Mouse (Mus musculus): ENCODE measurements around the gene Ropn1l. TPM values are rescaled to one million over a fixed set of nuclear protein-coding genes. Genes with fewer than 3 reads are reported as not detected.
A peak's percentile ranks its signal among the peaks of the same experiment; 100 is the strongest.

Ropn1l gene
- 5.3 and 8.2 TPM in 2 replicates for polyA plus RNA-seq (2012; rRNA removed)

- no peak for DNase-seq (ENCODE audit: low read depth)
Observed at GRCm38 (mm10) chr15:31453098-31453916, at the start of gene Ropn1l. Ropn1l (minus strand) TSS chr15:31453737.

GRCm38 (mm10) chr15:31502996-31503395 is 49.5 kb upstream of the Ropn1l start:
- DNase-seq (ENCODE audit: low read depth): no peak

- DNase-seq (ENCODE audit: low read depth): no peak
Observed at GRCm38 (mm10) chr15:31502313-31502712, 48.8 kb upstream of the Ropn1l start.

DNA sequence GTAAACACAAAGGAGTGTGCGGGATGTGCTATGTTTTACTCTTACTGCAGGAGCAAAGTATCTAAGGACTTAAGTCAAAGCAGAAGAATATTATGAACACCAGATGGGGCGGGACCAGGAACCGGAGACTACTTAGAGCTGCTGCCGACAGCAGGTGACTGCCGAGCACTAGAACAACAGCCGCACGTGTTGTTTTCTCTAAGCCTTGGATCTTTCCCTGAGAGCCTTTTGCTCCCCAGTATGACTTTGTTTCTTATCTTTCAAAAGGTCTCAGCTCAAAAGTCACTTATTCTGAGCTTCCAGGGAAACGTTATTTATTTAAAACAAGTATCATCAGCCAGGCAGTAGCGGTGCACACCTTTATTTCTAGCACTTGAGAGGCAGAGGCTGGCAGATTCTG is 41.3 kb upstream of the Ropn1l start:
- no peak for DNase-seq (ENCODE audit: low read depth)

DNA sequence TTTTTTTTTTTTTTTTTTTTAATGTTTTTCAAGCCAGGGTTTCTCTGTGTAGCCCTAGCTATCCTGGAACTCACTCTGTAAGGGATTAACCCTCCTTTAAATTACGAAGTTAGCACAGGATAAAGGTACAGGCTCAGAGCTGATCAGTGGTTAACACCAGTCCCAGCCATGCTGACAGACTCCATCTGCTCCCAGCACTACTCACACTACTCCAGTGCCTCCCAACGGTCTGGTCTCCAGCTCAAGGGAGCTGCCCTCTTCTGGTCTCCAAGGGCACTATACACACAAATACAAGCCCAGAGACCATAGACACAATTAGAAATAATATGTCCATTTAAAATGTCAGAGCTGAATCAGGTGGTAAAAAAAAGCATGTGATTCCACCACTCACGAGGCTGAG is 40.8 kb upstream of the Ropn1l start:
- no peak for DNase-seq (ENCODE audit: low read depth)

DNA sequence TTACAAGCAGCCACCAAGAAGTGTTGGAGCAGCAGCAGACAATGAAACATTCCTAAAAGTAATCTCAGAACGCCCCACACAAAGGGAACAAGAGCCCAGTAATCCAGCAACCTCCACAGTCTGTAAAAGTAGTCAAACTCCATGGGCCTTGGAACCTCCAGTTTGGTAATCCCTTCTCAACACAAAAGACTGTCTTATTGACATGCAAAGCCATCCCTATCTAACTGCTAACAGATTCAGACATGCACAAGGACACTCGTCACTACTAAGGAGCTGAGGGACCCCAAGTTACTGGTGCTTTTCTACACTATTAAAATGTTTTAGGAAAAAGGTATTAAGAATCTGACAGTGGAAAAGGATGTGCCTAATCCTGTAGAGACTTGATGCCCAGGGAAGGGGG is 33.9 kb upstream of the Ropn1l start:
- no peak for DNase-seq (ENCODE audit: low read depth)

DNA sequence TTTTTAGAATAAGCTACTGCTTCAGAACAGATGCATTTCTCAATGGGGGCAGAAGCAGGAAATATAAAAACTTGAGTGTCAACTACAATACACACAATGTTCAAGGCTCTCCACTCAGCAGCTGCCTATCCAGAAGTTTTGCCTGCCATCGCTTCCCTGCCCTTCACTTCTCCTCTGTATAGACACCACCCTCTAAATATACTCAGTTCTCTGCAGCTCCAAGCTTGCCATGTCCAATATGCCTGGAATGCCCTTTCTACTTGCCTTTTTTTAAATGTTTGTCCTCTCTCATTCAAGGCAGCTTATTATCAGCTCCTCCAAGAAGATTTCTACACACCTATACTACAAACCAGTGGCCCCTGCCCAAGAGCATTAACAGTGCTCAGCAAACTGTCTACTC is 23.1 kb upstream of the Ropn1l start:
- DNase-seq (ENCODE audit: low read depth): no peak

DNA sequence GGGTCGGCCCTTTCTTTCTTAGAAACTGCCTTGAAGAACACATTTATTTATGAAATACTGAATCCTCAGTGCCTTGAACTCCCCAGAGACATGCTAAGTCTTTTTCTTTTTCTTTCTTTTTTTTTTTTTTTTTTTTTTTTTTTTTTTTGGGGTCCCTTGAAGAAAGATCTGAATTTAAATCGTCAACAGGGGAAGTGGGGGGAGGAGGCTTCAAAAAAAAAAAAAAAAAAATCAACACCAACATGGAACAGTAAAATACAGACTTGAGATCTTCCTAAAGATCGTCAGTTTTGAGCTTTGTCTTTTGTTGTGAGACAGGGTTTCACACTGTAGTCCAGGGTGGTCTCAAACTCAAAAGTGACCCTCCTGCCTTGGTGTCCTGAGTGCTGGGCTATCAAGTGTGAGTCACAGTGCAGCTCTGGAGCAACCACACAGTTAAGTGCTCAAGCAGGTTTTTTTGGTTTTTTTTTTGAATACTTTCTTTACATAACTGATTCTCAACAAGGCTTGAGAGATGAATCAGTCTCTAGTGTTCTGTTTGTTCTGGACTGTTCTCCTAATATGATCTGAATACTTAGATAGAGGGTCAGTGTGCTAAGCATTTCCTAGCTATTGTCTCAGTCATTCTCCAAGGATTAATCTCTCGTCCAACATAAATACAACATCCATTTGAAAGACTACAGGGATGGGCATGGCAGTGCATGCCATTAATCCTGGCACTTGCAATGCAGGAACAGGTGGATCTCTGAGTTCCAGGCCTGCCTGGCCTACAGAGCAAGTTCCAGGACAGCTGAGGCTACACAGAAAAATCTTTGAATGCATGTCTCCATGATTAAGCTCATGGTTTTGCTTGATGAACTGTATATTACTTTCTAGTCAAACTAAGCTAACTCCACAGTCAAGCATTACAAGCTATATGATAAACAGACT is 19.4 kb upstream of the Ropn1l start:
- peak; percentile 94 for DNase-seq (ENCODE audit: low read depth)

GRCm38 (mm10) chr15:31471529-31471928 is 18.0 kb upstream of the Ropn1l start:
- DNase-seq (ENCODE audit: low read depth): no peak

DNA sequence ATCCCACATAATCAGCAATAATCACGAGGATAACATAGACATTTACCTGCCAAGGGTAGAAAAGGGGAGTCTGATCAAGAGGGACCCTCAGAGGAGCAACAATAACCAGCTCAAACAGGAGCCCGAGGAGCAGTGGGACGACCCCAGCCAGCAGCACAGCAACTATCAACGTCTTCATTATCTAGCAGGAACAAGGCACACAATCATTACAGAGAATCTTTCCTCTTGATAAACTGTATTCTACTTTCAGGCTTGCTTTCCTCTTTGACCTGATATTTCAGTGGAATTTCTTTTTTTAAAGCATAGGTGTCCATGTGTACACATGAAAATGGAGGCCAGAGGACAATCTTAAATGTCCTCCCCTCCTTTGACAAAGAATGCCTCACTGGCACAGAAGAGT is 16.0 kb upstream of the Ropn1l start:
- DNase-seq (ENCODE audit: low read depth): no peak

GRCm38 (mm10) chr15:31468806-31469205 is 15.3 kb upstream of the Ropn1l start:
- DNase-seq (ENCODE audit: low read depth): no peak

DNA sequence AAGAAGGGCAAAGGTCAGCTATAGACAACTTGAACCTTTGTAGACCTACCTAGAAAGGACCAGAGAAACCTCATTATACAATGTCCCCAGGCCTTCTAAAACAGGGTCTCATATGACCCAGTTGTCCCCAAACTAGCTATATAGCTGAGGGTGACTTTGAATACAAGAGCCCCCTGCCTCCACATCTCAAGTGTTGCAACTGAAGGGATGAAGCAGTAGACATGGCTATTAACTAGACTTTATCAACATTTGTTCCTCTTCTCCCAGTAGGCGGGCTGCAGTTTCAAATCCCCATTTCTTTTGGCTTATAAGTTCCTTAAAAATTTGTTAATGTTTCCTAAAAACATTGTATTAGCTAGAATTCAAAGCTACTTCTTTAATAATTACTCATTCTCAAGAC is 13.2 kb upstream of the Ropn1l start:
- no peak for DNase-seq (ENCODE audit: low read depth)

DNA sequence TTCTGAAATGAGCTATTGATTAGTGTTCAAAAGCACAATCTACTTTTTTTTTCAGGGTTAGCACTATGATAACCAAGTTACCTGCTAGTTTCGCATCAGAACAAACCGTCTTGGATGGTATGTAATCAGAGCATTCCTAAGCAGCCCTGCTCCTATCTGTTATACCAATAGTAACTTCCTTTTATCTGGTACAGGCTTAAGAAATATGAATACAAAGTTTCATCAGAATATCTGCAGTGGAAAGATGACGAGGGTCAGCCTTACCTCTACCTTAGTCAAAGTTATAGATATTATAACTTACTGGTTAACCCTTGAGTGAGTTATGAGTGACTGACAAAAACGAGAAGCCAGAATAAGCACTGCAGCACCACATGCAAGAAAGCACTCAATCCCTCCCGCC is 12.8 kb upstream of the Ropn1l start:
- DNase-seq (ENCODE audit: low read depth): no peak

DNA sequence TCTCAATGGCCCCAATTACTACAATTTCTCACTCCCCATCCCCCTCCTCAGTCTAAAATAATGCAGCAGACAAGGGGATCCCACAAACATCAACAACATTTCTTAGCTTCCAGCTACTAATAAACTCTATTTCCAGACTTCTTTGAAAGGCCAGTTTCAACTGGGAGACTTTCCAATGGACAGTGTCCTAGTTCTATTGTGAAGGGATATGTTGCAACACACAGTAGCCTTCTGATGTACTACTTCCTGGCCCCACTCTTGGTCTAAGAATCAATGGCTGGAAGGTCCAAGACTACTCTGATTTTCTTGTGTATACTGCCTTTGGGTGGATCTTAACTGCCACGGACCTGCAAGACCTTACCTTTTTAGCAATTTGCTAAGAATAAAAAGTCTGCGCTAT is 12.3 kb upstream of the Ropn1l start:
- DNase-seq (ENCODE audit: low read depth): no peak

DNA sequence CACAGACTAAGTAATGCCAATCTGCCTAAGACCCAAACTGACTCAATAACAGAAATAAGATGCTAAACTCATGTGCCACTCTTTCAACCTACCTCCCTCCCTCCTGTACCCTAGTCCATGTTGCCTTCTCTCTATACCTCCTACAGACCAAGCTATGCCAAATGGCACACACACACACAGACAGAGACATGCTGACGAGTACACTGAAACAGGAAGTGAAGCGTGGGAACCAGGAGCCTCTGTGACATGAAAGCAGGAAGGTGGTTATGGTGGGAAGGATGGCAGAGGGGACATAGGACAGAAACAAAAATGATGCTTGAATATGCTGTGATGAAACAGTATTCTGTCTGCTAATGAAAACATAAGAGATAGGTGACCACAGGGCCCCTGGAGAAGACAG is 7.0 kb upstream of the Ropn1l start:
- DNase-seq (ENCODE audit: low read depth): no peak

GRCm38 (mm10) chr15:31458081-31458480 is 4.5 kb upstream of the Ropn1l start:
- no peak for DNase-seq (ENCODE audit: low read depth)

DNA sequence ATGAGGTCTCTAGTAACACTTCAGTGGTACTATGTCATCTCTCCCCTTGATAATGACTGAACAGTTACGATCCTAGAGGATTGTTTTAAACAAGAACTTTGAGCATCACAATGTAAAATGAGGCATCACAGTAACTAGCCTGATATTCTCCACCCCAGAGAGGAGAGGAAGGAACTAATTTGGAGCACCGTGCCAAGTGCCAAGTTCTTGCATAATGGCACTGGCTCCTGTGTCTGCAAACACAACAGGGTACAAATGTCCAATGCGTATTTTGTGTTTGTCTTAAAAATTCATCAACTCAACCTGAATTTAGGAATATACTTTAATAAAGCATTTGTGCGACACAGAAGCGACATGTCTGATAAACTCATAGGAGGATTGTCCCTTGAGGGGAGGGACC is 2.8 kb upstream of the Ropn1l start:
- DNase-seq (ENCODE audit: low read depth): no peak

- DNase-seq (ENCODE audit: low read depth): no peak
Observed at GRCm38 (mm10) chr15:31454861-31455295, 1.3 kb upstream of the Ropn1l start.

DNA sequence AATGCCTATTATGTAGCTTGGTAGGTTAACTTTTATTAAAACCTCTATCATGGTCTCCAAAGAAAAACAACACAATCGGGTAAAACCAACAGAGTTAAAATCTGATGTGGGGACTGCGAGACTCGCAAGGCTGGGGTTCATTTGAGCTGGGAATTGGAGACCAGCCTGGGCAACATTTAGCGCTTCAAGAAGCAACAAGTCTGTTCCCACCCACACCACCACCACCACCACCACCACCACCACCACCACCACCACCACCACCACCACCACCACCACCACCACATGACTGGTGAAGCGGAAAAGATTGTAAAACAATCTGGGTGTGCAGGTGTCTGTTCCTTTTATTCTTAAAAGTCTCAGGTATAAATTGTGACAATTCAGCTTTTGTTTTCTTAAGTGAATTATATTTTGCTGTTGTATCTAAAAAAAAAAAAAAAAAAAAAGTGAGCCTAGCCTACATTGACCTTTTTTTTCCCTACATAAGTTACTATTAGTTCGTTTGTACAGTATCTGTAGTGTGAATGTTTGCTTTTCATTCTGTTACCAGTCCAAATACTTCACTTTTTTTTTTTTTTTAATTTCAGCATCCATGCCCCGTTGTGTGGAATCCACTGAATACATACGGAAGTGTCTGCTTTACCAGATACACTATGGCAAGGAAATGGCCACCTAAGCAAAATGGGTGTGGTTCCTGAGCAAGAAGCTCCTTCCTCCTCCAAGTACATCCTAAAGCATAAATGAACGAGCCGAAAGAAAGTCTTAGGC is 741 bp upstream of the Ropn1l start:
- DNase-seq (ENCODE audit: low read depth): no peak

- no peak for DNase-seq (ENCODE audit: low read depth)
Observed at GRCm38 (mm10) chr15:31452336-31453097, 1.0 kb downstream of the Ropn1l start.

GRCm38 (mm10) chr15:31449772-31450171 is 3.8 kb downstream of the Ropn1l start:
- DNase-seq (ENCODE audit: low read depth): no peak

All from gonadal fat pad, adult 2 months (tissue).